Mouse (Mus musculus) limb, embryonic 11.5 days (tissue): ENCODE measurements around the gene Ltb. TPM values are rescaled to one million over a fixed set of nuclear protein-coding genes. Genes with fewer than 3 reads are reported as not detected.
A peak's percentile ranks its signal among the peaks of the same experiment; 100 is the strongest.

Experiments used
- ATAC-seq: fragments of 200-750 bp; cut with Nextera tagmentation; 2 replicates; pipeline ENCODE4 v1.8.0; 2017; ENCODE audit warnings: low read depth; ENCODE audit not compliant: insufficient number of reproducible peaks, low FRiP score, low TSS enrichment
- DNase-seq: peaks from one replicate; pipeline ENCODE4 v3.0.0-alpha.2; 2015; ENCODE audit warnings: low spot score
- H3K27ac ChIP-seq: fragments of 300-500 bp; sonication (generic); replicated peaks from 2 replicates; pipeline ENCODE4 v1.5.1; 2014; ENCODE audit warnings: low read depth, mild to moderate bottlenecking, low read length
- H3K27me3 ChIP-seq: fragments of 300-500 bp; sonication (generic); 2 replicates; pipeline ENCODE4 v1.6.1; 2014; ENCODE audit warnings: mild to moderate bottlenecking, low read length, mixed read lengths; ENCODE audit not compliant: control insufficient read depth, insufficient read depth
- H3K36me3 ChIP-seq: fragments of 300-500 bp; sonication (generic); 2 replicates; pipeline ENCODE4 v1.6.1; 2014; ENCODE audit warnings: mild to moderate bottlenecking, low read length, moderate library complexity, mixed read lengths; ENCODE audit not compliant: control insufficient read depth, insufficient read depth
- H3K4me1 ChIP-seq: fragments of 300-500 bp; sonication (generic); 2 replicates; pipeline ENCODE4 v1.6.1; 2014; ENCODE audit warnings: low read length, mixed read lengths; ENCODE audit not compliant: control insufficient read depth, insufficient read depth
- H3K4me2 ChIP-seq: fragments of 300-500 bp; sonication (generic); 2 replicates; pipeline ENCODE4 v1.6.1; 2014; ENCODE audit warnings: low read depth, mild to moderate bottlenecking, moderate library complexity; ENCODE audit not compliant: severe bottlenecking
- H3K4me3 ChIP-seq: fragments of 300-500 bp; sonication (generic); 2 replicates; pipeline ENCODE4 v1.5.1; 2014; ENCODE audit warnings: low read depth, low read length
- H3K9ac ChIP-seq: fragments of 300-500 bp; sonication (generic); 2 replicates; pipeline ENCODE4 v1.6.1; 2014; ENCODE audit warnings: mild to moderate bottlenecking, low read length
- H3K9me3 ChIP-seq: fragments of 300-500 bp; sonication (generic); 2 replicates; pipeline ENCODE4 v1.6.1; 2016; ENCODE audit warnings: low read length; ENCODE audit not compliant: control insufficient read depth
- WGBS: fragments of 180-500 bp; shearing (Covaris S2); extraction: QIAGEN DNeasy Blood & Tissue Kit; methylation state at CpG from one replicate; pipeline ENCODE4 v1.1.7; 2014; 5-methylcytosine and 5-hydroxymethylcytosine counted together
- polyA plus RNA-seq: library from polyadenylated mRNA; unstranded; fragments of >200 nt; fragmentation: Nextera tagmentation; extraction: Ambion mirVana; gene quantifications from 2 replicates; pipeline ENCODE4 v1.2.1, GENCODE M21; 2014

Ltb gene
- polyA plus RNA-seq, 1 experiment from 2014 or later, result 0.45 TPM

GRCm38 (mm10) chr17:35219601-35220041, 25.4 kb downstream of the Ltb start:
- Histone ChIP-seq H3K27me3 (no peaks in the 10 kb centered on the region), H3K4me3 (no peak overlapping the region), H3K36me3 (peaks cover 3% of the 10 kb centered on the region; the same call in 1 of the 2 replicates), H3K4me2 (no peak overlapping the region), H3K9ac (no peak overlapping the region), H3K9me3 (no peaks in the 10 kb centered on the region), H3K4me1 (no peaks in the 10 kb centered on the region), H3K27ac (no peak overlapping the region)
- ATAC-seq (no peak), DNase-seq (no peak)
- WGBS, result 91% methylated on average over 6 of the region's 6 CpGs

GRCm38 (mm10) chr17:35220156-35220952, 26.1 kb downstream of the Ltb start, which contains the start of gene Gm16181:
Gene Gm16181, plus strand, starts transcription at chr17:35220834.
- H3K9ac ChIP-seq, result no peak within 1 kb of the TSS
- no peaks in the 10 kb centered on the region for H3K27me3 ChIP-seq
- 83% methylated on average over 28 of the region's 28 CpGs for WGBS
- no peaks in the 10 kb centered on the region for H3K9me3 ChIP-seq
- H3K36me3 ChIP-seq, result peaks cover 6% of the 10 kb centered on the region
- no peaks in the 10 kb centered on the region for H3K4me1 ChIP-seq
- no peak for DNase-seq
- no peak for ATAC-seq
- H3K27ac ChIP-seq, result no peak within 1 kb of the TSS
- no peak within 1 kb of the TSS for H3K4me2 ChIP-seq
- no peak within 1 kb of the TSS for H3K4me3 ChIP-seq

- H3K36me3 ChIP-seq, result peaks cover 7% of the 10 kb centered on the region
- H3K27ac ChIP-seq, result no peak overlapping the region
- H3K27me3 ChIP-seq, result no peaks in the 10 kb centered on the region
- H3K4me2 ChIP-seq, result no peak overlapping the region
- ATAC-seq, result no peak
- H3K9ac ChIP-seq, result peak overlapping the region; percentile 4; the same call in 1 of the 2 replicates
- H3K4me1 ChIP-seq, result no peaks in the 10 kb centered on the region
- H3K4me3 ChIP-seq, result no peak overlapping the region
- no peaks in the 10 kb centered on the region for H3K9me3 ChIP-seq
- WGBS, result 86% methylated on average over 6 of the region's 6 CpGs
- DNase-seq, result no peak
Observed at GRCm38 (mm10) chr17:35222299-35222698, 28.1 kb downstream of the Ltb start.

GRCm38 (mm10) chr17:35224641-35225040, 30.4 kb downstream of the Ltb start:
- Histone ChIP-seq H3K9ac (no peak overlapping the region), H3K4me3 (no peak overlapping the region), H3K36me3 (peaks cover 14% of the 10 kb centered on the region), H3K4me2 (no peak overlapping the region), H3K9me3 (no peaks in the 10 kb centered on the region), H3K27me3 (no peaks in the 10 kb centered on the region), H3K27ac (no peak overlapping the region), H3K4me1 (no peaks in the 10 kb centered on the region)
- DNase-seq (no peak), ATAC-seq (no peak)
- WGBS, result 95% methylated on average over 4 of the region's 4 CpGs

GRCm38 (mm10) chr17:35225456-35225855, 31.2 kb downstream of the Ltb start:
- no peak for DNase-seq
- H3K36me3 ChIP-seq, result peaks cover 15% of the 10 kb centered on the region

GRCm38 (mm10) chr17:35226561-35227046, 32.4 kb downstream of the Ltb start:
- peaks cover 14% of the 10 kb centered on the region for H3K36me3 ChIP-seq

More at GRCm38 (mm10) chr17:35225456-35225855, 31.2 kb downstream of the Ltb start:
- no peak overlapping the region for H3K4me3 ChIP-seq
- H3K4me2 ChIP-seq, result no peak overlapping the region
- no peak overlapping the region for H3K27ac ChIP-seq
- WGBS, result 93% methylated on average over 5 of the region's 5 CpGs
- H3K9me3 ChIP-seq, result no peaks in the 10 kb centered on the region
- H3K27me3 ChIP-seq, result no peaks in the 10 kb centered on the region
- no peak overlapping the region for H3K9ac ChIP-seq
- H3K4me1 ChIP-seq, result no peaks in the 10 kb centered on the region
- no peak for ATAC-seq

GRCm38 (mm10) chr17:35231022-35231421, 36.8 kb downstream of the Ltb start:
- ATAC-seq (no peak), DNase-seq (no peak)
- 91% methylated on average over 10 of the region's 10 CpGs for WGBS
- no peak overlapping the region for H3K4me3 ChIP-seq
- no peak overlapping the region for H3K27ac ChIP-seq
- H3K9ac ChIP-seq, result no peak overlapping the region
- H3K27me3 ChIP-seq, result no peaks in the 10 kb centered on the region
- 0 out of 2 replicates have a peak, but pooled peaks cover 3% of the 10 kb centered on the region for H3K4me1 ChIP-seq
- peaks cover 10% of the 10 kb centered on the region; the same call in 1 of the 2 replicates for H3K36me3 ChIP-seq
- H3K9me3 ChIP-seq, result no peaks in the 10 kb centered on the region
- H3K4me2 ChIP-seq, result no peak overlapping the region

More at GRCm38 (mm10) chr17:35226561-35227046, 32.4 kb downstream of the Ltb start:
- Histone ChIP-seq H3K27ac (no peak overlapping the region), H3K4me1 (no peaks in the 10 kb centered on the region), H3K27me3 (no peaks in the 10 kb centered on the region), H3K4me2 (no peak overlapping the region), H3K4me3 (no peak overlapping the region), H3K9me3 (no peaks in the 10 kb centered on the region), H3K9ac (no peak overlapping the region)
- ATAC-seq, result no peak
- no peak for DNase-seq
- WGBS, result 90% methylated on average over 14 of the region's 14 CpGs

- Histone ChIP-seq H3K36me3 (peaks cover 10% of the 10 kb centered on the region; the same call in 1 of the 2 replicates), H3K4me1 (0 out of 2 replicates have a peak, but pooled peaks cover 3% of the 10 kb centered on the region), H3K9me3 (no peaks in the 10 kb centered on the region), H3K27me3 (no peaks in the 10 kb centered on the region), H3K9ac (no peak overlapping the region), H3K27ac (no peak overlapping the region), H3K4me2 (no peak overlapping the region), H3K4me3 (no peak overlapping the region)
- WGBS, result 14% methylated on average over 12 of the region's 12 CpGs
- ATAC-seq (no peak), DNase-seq (peak; percentile 94)
Observed at GRCm38 (mm10) chr17:35232043-35232442, 37.8 kb downstream of the Ltb start.
